Mouse (Mus musculus) heart, postnatal 0 days (tissue): ENCODE results near the gene Ang.

Experiments used
- CTCF ChIP-seq: IDR thresholded peaks from 2 replicates; pipeline ENCODE4 v1.5.1; 2016; ENCODE audit warnings: antibody characterized with exemption, control low read depth, low read depth
- EP300 ChIP-seq: IDR thresholded peaks from 2 replicates; pipeline ENCODE4 v1.6.1; 2016; ENCODE audit warnings: antibody characterized with exemption, low read depth

DNA sequence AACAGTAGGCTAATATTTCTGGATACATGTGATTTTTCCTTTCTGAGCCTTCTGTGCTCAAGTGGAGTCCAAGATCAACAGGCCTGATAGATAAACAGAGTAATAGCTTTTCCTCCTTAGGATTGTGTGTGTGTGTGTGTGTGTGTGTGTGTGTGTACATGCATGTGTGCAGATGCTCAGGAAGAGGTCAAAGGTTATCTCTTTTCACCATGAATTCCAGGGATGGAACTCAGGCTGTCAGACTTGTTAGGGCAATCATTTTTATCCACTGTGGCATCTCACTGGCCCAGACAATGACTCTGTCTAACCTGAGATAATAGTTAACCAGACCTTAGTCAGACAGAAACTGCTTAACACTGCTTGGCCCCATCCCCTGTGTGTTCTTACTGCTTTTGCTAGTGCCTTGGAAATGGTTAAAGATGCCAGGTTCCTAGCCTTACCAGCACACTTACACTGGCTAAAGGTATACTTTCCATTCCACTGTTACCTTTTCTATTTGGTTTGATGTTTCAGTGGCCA lies 15.6 kb downstream of the Ang start:
- no peak for TF ChIP-seq CTCF
- TF ChIP-seq EP300 = no peak
